Comparison of ENCODE assay signal across 13 mouse cellular contexts in the genomic region with DNA sequence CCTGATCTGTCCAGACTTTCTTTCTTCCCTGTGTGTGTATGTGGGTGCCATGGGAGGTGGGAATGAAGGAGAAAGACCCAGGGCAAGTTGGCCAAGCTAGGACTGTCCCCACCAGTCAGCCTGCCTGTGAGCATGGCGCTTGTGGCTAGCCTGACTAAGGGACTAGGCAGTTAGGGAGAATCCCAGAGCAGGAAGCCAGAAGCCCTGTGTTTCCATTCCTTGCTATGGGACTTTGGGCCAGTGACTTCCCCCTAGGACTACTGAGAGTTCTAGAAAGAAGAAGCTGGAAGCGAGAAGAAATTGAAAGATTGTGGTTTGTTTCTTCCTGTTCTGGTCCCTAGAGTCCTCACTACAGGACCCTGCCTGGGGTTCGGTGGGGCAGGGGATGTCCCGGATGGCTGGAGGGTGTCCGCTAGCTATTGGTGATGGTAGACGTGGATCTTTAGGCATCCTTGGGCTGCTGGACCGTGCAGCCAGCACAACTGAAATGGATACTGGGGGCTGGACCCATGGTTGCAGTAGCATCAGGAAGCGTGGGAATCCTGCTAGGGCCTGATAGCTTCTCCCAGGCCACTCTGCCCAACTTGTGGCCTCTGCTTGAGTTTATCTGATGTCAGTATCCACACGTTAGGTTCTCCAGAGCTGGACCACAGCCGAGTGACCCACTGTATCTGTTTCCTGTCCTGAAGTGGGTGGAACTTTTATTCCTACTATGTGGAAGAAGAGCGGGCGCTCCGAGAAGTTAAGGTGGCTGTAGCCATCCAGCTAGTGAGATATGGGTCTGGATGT. TPM values are rescaled to one million over a fixed set of nuclear protein-coding genes. Genes with fewer than 3 reads are reported as not detected.
DNase-seq lines count a peak whose midpoint lies in the region; ATAC-seq lines count a peak whose summit lies in the region.
"Had no signal": no experiment of that assay in that cellular context is flagged by ENCODE, and none has a peak within 500 bp of the region (broad histone marks: within the 10 kb centered on the region; RNA-seq: fewer than 3 reads in every experiment).

No protein-coding gene starts in this region.

- H3K4me1 ChIP-seq in hindbrain, embryonic 14.5 days (replicated peaks; ENCODE audit: control insufficient read depth, insufficient read depth, low read length) = peaks cover 72% of the 10 kb centered on the region
- H3K4me1 ChIP-seq in hindbrain, embryonic 10.5 days (replicated peaks) = peaks cover 89% of the 10 kb centered on the region
- peaks cover 90% of the 10 kb centered on the region for H3K4me1 ChIP-seq in midbrain, embryonic 13.5 days (replicated peaks)
- H3K4me1 ChIP-seq in midbrain, embryonic 11.5 days (ENCODE audit: control insufficient read depth, insufficient read depth, low read length) = peaks cover 26% of the 10 kb centered on the region
- peaks cover 72% of the 10 kb centered on the region for H3K4me1 ChIP-seq in stomach, embryonic 16.5 days (ENCODE audit: control insufficient read depth, insufficient read depth, low read length)

- H3K9me3 ChIP-seq in hindbrain, embryonic 14.5 days (ENCODE audit: control insufficient read depth, low read length) = no peaks in the 10 kb centered on the region
- no peaks in the 10 kb centered on the region for H3K9me3 ChIP-seq in hindbrain, embryonic 10.5 days
- no peaks in the 10 kb centered on the region for H3K9me3 ChIP-seq in midbrain, embryonic 13.5 days
- H3K9me3 ChIP-seq in midbrain, embryonic 11.5 days (ENCODE audit: control insufficient read depth, low read length) = no peaks in the 10 kb centered on the region
- H3K9me3 ChIP-seq in stomach, embryonic 16.5 days (replicated peaks; ENCODE audit: control insufficient read depth, low read length) = no peaks in the 10 kb centered on the region

- no peak overlapping the region for H3K4me2 ChIP-seq in hindbrain, embryonic 14.5 days (replicated peaks)
- H3K4me2 ChIP-seq in midbrain, embryonic 13.5 days (replicated peaks) = no peak overlapping the region
- no peak overlapping the region for H3K4me2 ChIP-seq in midbrain, embryonic 11.5 days
- H3K4me2 ChIP-seq in stomach, embryonic 16.5 days (ENCODE audit: low read depth, low read length) = no peak overlapping the region

- no peak overlapping the region for H3K9ac ChIP-seq in hindbrain, embryonic 14.5 days
- no peak overlapping the region for H3K9ac ChIP-seq in midbrain, embryonic 13.5 days (replicated peaks)
- no peak overlapping the region; the same call in 1 of the 2 replicates for H3K9ac ChIP-seq in midbrain, embryonic 11.5 days (ENCODE audit: low read length)
- H3K9ac ChIP-seq in stomach, embryonic 16.5 days (ENCODE audit: low read length) = peak overlapping the region; percentile 32; the same call in 1 of the 2 replicates

- DNase-seq in hindbrain, embryonic 14.5 days (ENCODE audit: low spot score) = no peak
- DNase-seq in hindbrain, embryonic 10.5 days (ENCODE audit: low spot score) = no peak
- no peak for DNase-seq in midbrain, embryonic 11.5 days (ENCODE audit: low spot score, missing footprints)
- DNase-seq in adipocyte (ENCODE audit: low spot score) = no peak
- DNase-seq in lung, postnatal 10 days = no peak
- DNase-seq: cerebellum, adult 9-11 months; kidney, postnatal 25 days; right cerebral cortex, adult 18-20 months; thymus, postnatal 14 days had no signal

- no peak for ATAC-seq in hindbrain, embryonic 14.5 days (ENCODE audit: low FRiP score)
- ATAC-seq in midbrain, embryonic 13.5 days = no peak
- no peak for ATAC-seq in midbrain, embryonic 11.5 days (ENCODE audit: low FRiP score)
- ATAC-seq in hematopoietic stem cell, adult 5-6 weeks (replicated peaks in 1 of 2; ENCODE audit: insufficient read depth in 1 of 2, low FRiP score in 2 of 2, low TSS enrichment in 1 of 2, low read depth in 1 of 2, poor library complexity in 2 of 2, severe bottlenecking in 2 of 2) = 0 out of 4 replicates have a peak, but pooled peaks have one; percentile 11 to 24
- no peak for ATAC-seq in stomach, embryonic 16.5 days (ENCODE audit: insufficient read depth, low FRiP score)
- ATAC-seq: lung, postnatal 0 days had no signal

- 92% methylated on average over 13 of the region's 13 CpGs for WGBS in hindbrain, embryonic 14.5 days
- 90% methylated on average over 13 of the region's 13 CpGs for WGBS in hindbrain, embryonic 10.5 days
- 91% methylated on average over 13 of the region's 13 CpGs for WGBS in midbrain, embryonic 13.5 days
- 96% methylated on average over 13 of the region's 13 CpGs for WGBS in midbrain, embryonic 11.5 days
- WGBS in stomach, embryonic 16.5 days = 82% methylated on average over 13 of the region's 13 CpGs

- H3K27ac ChIP-seq in hindbrain, embryonic 14.5 days = 0 out of 2 replicates have a peak overlapping the region, but pooled peaks have one; percentile 0
- no peak overlapping the region for H3K27ac ChIP-seq in hindbrain, embryonic 10.5 days
- peak overlapping the region; percentile 53; the same call in 1 of the 2 replicates for H3K27ac ChIP-seq in midbrain, embryonic 13.5 days
- no peak overlapping the region for H3K27ac ChIP-seq in midbrain, embryonic 11.5 days (ENCODE audit: low read depth, low read length)
- no peak overlapping the region for H3K27ac ChIP-seq in stomach, embryonic 16.5 days (ENCODE audit: low read length)

- peaks cover 26% of the 10 kb centered on the region for H3K36me3 ChIP-seq in hindbrain, embryonic 14.5 days (replicated peaks; ENCODE audit: control insufficient read depth, insufficient read depth)
- H3K36me3 ChIP-seq in hindbrain, embryonic 10.5 days = peaks cover 57% of the 10 kb centered on the region
- H3K36me3 ChIP-seq in midbrain, embryonic 13.5 days = peaks cover 36% of the 10 kb centered on the region
- H3K36me3 ChIP-seq in midbrain, embryonic 11.5 days (ENCODE audit: control insufficient read depth, insufficient read depth, low read length) = peaks cover 2% of the 10 kb centered on the region; the same call in 1 of the 2 replicates
- H3K36me3 ChIP-seq in stomach, embryonic 16.5 days (ENCODE audit: control insufficient read depth, insufficient read depth, low read length) = no peaks in the 10 kb centered on the region; the same call in 1 of the 2 replicates

- no peaks in the 10 kb centered on the region for H3K27me3 ChIP-seq in hindbrain, embryonic 14.5 days (ENCODE audit: control insufficient read depth, insufficient read depth, low read length)
- no peaks in the 10 kb centered on the region for H3K27me3 ChIP-seq in hindbrain, embryonic 10.5 days (ENCODE audit: insufficient read depth, poor library complexity, severe bottlenecking)
- no peaks in the 10 kb centered on the region for H3K27me3 ChIP-seq in midbrain, embryonic 13.5 days
- no peaks in the 10 kb centered on the region for H3K27me3 ChIP-seq in midbrain, embryonic 11.5 days (ENCODE audit: control insufficient read depth, insufficient read depth, low read length)
- no peaks in the 10 kb centered on the region for H3K27me3 ChIP-seq in stomach, embryonic 16.5 days (ENCODE audit: control insufficient read depth, insufficient read depth, low read length)

- no peak overlapping the region for H3K4me3 ChIP-seq in hindbrain, embryonic 14.5 days (replicated peaks; ENCODE audit: low read length)
- no peak overlapping the region for H3K4me3 ChIP-seq in hindbrain, embryonic 10.5 days
- no peak overlapping the region for H3K4me3 ChIP-seq in midbrain, embryonic 13.5 days (replicated peaks)
- no peak overlapping the region for H3K4me3 ChIP-seq in midbrain, embryonic 11.5 days (ENCODE audit: low read depth, low read length)
- no peak overlapping the region for H3K4me3 ChIP-seq in stomach, embryonic 16.5 days (replicated peaks; ENCODE audit: low read length)

RNA-seq across cellular contexts. Expression of a gene that starts 10.3 kb away (rescaled TPM):
- 24.8 and 30.1 TPM in 2 replicates for polyA plus RNA-seq in hindbrain, embryonic 14.5 days (2014; fragmentation: Nextera tagmentation; extraction: Ambion mirVana)
- 20.8 and 29.3 TPM in 2 replicates for polyA plus RNA-seq in hindbrain, embryonic 10.5 days (2016; fragmentation: Nextera tagmentation; extraction: Ambion mirVana)
- polyA plus RNA-seq in midbrain, embryonic 13.5 days (2015; fragmentation: Nextera tagmentation; extraction: Ambion mirVana) = 31.6 and 39.1 TPM in 2 replicates
- polyA plus RNA-seq in midbrain, embryonic 11.5 days (2014; fragmentation: Nextera tagmentation; extraction: Ambion mirVana) = 11.2 and 14.0 TPM in 2 replicates
- 2.6 and 3.3 TPM in 2 replicates for total RNA-seq in hematopoietic stem cell, adult 5-6 weeks (2017)
- polyA plus RNA-seq in stomach, embryonic 16.5 days (2015; fragmentation: Nextera tagmentation; extraction: Ambion mirVana) = 12.1 and 14.7 TPM in 2 replicates

Comparison
In these comparisons a context has a peak if more than half of its experiments do, and no peak if none do; other contexts are left out.
1. H3K27ac ChIP-seq: peak in hindbrain, embryonic 14.5 days (single experiment) and midbrain, embryonic 13.5 days (single experiment); none in hindbrain, embryonic 10.5 days (single experiment), midbrain, embryonic 11.5 days (single experiment) and stomach, embryonic 16.5 days (single experiment).
2. ATAC-seq: peak in hematopoietic stem cell, adult 5-6 weeks (2 of 2); none in hindbrain, embryonic 14.5 days (single experiment), midbrain, embryonic 13.5 days (single experiment), midbrain, embryonic 11.5 days (single experiment) and stomach, embryonic 16.5 days (single experiment).